Mouse (Mus musculus) C2C12 (cell line): ENCODE data around the gene Cfap61. TPM values are rescaled to one million over a fixed set of nuclear protein-coding genes. Genes with fewer than 3 reads are reported as not detected.

Source experiments
- H3K27me3 ChIP-seq: one replicate; pipeline ENCODE4 v1.6.1; 2011; ENCODE audit not compliant: control insufficient read depth, insufficient read depth, insufficient read length
- H3K36me3 ChIP-seq: one replicate; pipeline ENCODE4 v1.6.1; 2011; ENCODE audit not compliant: control insufficient read depth, insufficient read depth
- H3K4me3 ChIP-seq: one replicate; pipeline ENCODE4 v1.5.1; 2011; ENCODE audit warnings: mild to moderate bottlenecking, control low read depth; ENCODE audit not compliant: poor library complexity, insufficient read depth, severe bottlenecking
- H3K79me2 ChIP-seq: one replicate; pipeline ENCODE4 v1.6.1; 2011; ENCODE audit not compliant: control insufficient read depth, insufficient read depth
- H3K79me3 ChIP-seq: one replicate; pipeline ENCODE4 v1.6.1; 2011; ENCODE audit warnings: low read depth, control low read depth
- H3ac ChIP-seq: one replicate; pipeline ENCODE3; 2011; ENCODE audit warnings: low read depth; ENCODE audit not compliant: control insufficient read depth, insufficient read length
- CEBPB ChIP-seq: IDR thresholded peaks from one replicate; pipeline ENCODE4 v1.6.1; 2011; ENCODE audit warnings: low read depth, mild to moderate bottlenecking, control low read depth, moderate library complexity
- CTCF ChIP-seq: IDR thresholded peaks from one replicate; pipeline ENCODE4 v1.5.1; 2011; ENCODE audit not compliant: control insufficient read depth, insufficient read depth, insufficient read length
- FOSL1 ChIP-seq: IDR thresholded peaks from one replicate; pipeline ENCODE4 v1.8.0; 2011; ENCODE audit warnings: mild to moderate bottlenecking, low read length; ENCODE audit not compliant: poor library complexity, insufficient read depth, severe bottlenecking
- MAX ChIP-seq: IDR thresholded peaks from one replicate; pipeline ENCODE4 v1.6.1; 2011; ENCODE audit warnings: mild to moderate bottlenecking, control low read depth
- MYOD1 ChIP-seq: IDR thresholded peaks from one replicate; pipeline ENCODE4 v1.6.1; 2011; ENCODE audit warnings: low read depth; ENCODE audit not compliant: control insufficient read depth, insufficient read length
- MYOG ChIP-seq: IDR thresholded peaks from one replicate; pipeline ENCODE4 v1.6.1; 2011; ENCODE audit not compliant: control insufficient read depth, insufficient read length; ENCODE audit errors: extremely low read depth
- USF1 ChIP-seq: IDR thresholded peaks from one replicate; pipeline ENCODE4 v1.6.1; 2011; ENCODE audit warnings: low read depth, mild to moderate bottlenecking, control low read depth, moderate library complexity
- polyA plus RNA-seq: library from polyadenylated mRNA; unstranded; fragments of >200 nt; fragmentation: generic; extraction: Trizol; gene quantifications from one replicate; pipeline ENCODE4 v1.2.1, GENCODE M21; 2012; ENCODE audit warnings: missing spikeins

Cfap61 gene
- polyA plus RNA-seq, 1 experiment, result 0.06 TPM

- Histone ChIP-seq H3ac (no peak overlapping the region), H3K4me3 (no peak overlapping the region), H3K36me3 (no peaks in the 10 kb centered on the region), H3K79me2 (no peaks in the 10 kb centered on the region), H3K79me3 (no peaks in the 10 kb centered on the region), H3K27me3 (peaks cover 15% of the 10 kb centered on the region)
- TF ChIP-seq CEBPB, result no peak
- no peak for TF ChIP-seq FOSL1
- TF ChIP-seq MYOG, result no peak
- TF ChIP-seq USF1, result no peak
- TF ChIP-seq MAX, result no peak
- no peak for TF ChIP-seq MYOD1
- no peak for TF ChIP-seq CTCF
These were observed 47.1 kb downstream of the Cfap61 start for GRCm38 (mm10) chr2:145981699-145982112.

- no peaks in the 10 kb centered on the region for H3K79me3 ChIP-seq
- no peaks in the 10 kb centered on the region for H3K36me3 ChIP-seq
- TF ChIP-seq CEBPB (no peak), MAX (no peak), CTCF (no peak), USF1 (no peak), FOSL1 (no peak), MYOD1 (no peak), MYOG (no peak)
- H3K79me2 ChIP-seq, result no peaks in the 10 kb centered on the region
- H3K27me3 ChIP-seq, result peaks cover 15% of the 10 kb centered on the region
- H3K4me3 ChIP-seq, result no peak overlapping the region
- H3ac ChIP-seq, result no peak overlapping the region
These were observed 47.9 kb downstream of the Cfap61 start for GRCm38 (mm10) chr2:145982317-145983045.

- Histone ChIP-seq H3K27me3 (no peaks in the 10 kb centered on the region), H3ac (no peak overlapping the region), H3K36me3 (no peaks in the 10 kb centered on the region), H3K79me2 (no peaks in the 10 kb centered on the region), H3K79me3 (no peaks in the 10 kb centered on the region), H3K4me3 (no peak overlapping the region)
- TF ChIP-seq MYOD1 (no peak), MYOG (no peak), USF1 (no peak), CEBPB (no peak), CTCF (no peak), FOSL1 (no peak), MAX (no peak)
These were observed 53.2 kb downstream of the Cfap61 start for GRCm38 (mm10) chr2:145987757-145988156.

GRCm38 (mm10) chr2:145990446-145990845, 55.9 kb downstream of the Cfap61 start:
- no peaks in the 10 kb centered on the region for H3K36me3 ChIP-seq
- H3K79me2 ChIP-seq, result no peaks in the 10 kb centered on the region
- no peaks in the 10 kb centered on the region for H3K79me3 ChIP-seq
- H3ac ChIP-seq, result no peak overlapping the region
- no peaks in the 10 kb centered on the region for H3K27me3 ChIP-seq
- TF ChIP-seq MYOG (no peak), CTCF (no peak), MAX (no peak), MYOD1 (no peak), FOSL1 (no peak), USF1 (no peak), CEBPB (no peak)
- no peak overlapping the region for H3K4me3 ChIP-seq

- H3K36me3 ChIP-seq, result no peaks in the 10 kb centered on the region
- H3K4me3 ChIP-seq, result no peak overlapping the region
- no peaks in the 10 kb centered on the region for H3K79me2 ChIP-seq
- H3ac ChIP-seq, result no peak overlapping the region
- H3K27me3 ChIP-seq, result peaks cover 3% of the 10 kb centered on the region
- H3K79me3 ChIP-seq, result no peaks in the 10 kb centered on the region
- TF ChIP-seq MAX, result no peak
- no peak for TF ChIP-seq CTCF
- no peak for TF ChIP-seq CEBPB
- TF ChIP-seq MYOG, result no peak
- no peak for TF ChIP-seq MYOD1
- TF ChIP-seq USF1, result no peak
- no peak for TF ChIP-seq FOSL1
These were observed 61.9 kb downstream of the Cfap61 start for GRCm38 (mm10) chr2:145996472-145996871.

- H3K36me3 ChIP-seq, result no peaks in the 10 kb centered on the region
- no peaks in the 10 kb centered on the region for H3K79me3 ChIP-seq
- peaks cover 4% of the 10 kb centered on the region for H3K27me3 ChIP-seq
- H3K4me3 ChIP-seq, result no peak overlapping the region
- H3ac ChIP-seq, result no peak overlapping the region
- TF ChIP-seq MAX (no peak), CTCF (no peak), USF1 (no peak), MYOD1 (no peak), FOSL1 (no peak), CEBPB (no peak), MYOG (no peak)
- H3K79me2 ChIP-seq, result no peaks in the 10 kb centered on the region
These were observed 63.5 kb downstream of the Cfap61 start for GRCm38 (mm10) chr2:145997956-145998525.
